Mouse (Mus musculus) frontal cortex, adult (tissue): ENCODE measurements around the gene Pnma1.

Experiments
- ATAC-seq: cut with Nextera tagmentation; 2 replicates; pipeline ENCODE4 v1.9.2; 2017; ENCODE audit warnings: mild to moderate bottlenecking, moderate library complexity, mixed read lengths; ENCODE audit not compliant: low TSS enrichment

Gene Pnma1

GRCm38 (mm10) chr12:84154786-84155522, 6.7 kb upstream of the Pnma1 start:
- ATAC-seq = 0 out of 2 replicates have a peak, but pooled peaks have one; percentile 21

- no peak for ATAC-seq
These were observed 5.1 kb upstream of the Pnma1 start for GRCm38 (mm10) chr12:84153414-84153813.

DNA sequence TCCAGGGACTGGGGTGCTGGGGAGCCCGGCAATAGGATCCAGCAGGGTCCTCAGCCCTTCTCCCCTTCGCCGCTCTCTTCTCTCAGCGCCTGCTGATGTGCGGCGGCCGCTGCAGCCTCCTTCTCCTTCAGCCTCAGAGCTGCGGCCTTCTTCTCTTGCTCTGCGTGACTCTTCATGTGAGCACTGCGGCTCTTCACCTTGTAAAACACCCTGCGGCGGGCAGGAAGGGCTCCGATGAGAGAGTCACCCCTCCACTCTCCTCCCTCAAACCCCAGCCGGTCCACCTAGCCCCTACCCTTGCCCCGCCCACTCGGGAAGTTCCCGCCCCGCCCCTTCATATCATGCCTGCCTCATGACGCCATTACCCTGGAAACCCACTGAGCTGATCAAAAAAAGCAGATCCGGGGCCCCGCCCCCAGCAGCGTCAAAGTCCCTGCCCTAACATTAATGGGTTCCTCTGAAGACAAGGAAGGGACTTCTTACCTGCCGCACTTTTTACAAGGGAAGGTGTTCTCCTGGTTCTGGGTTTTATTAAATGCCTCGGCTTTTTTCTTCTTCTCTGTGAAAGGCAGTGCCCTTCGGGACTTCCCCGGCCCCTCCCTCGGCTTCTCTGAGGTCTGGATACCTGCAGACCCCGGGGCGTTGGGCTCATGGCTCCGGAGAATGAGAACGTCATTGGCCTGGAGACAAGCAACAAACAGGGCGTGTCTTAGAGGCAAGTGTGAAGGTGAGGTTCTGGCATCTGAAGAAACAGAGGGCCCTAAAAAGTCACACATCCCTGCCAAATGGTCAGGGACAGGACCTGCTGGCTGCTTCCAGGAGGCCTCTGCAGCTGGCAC, 4.3 kb upstream of the Pnma1 start:
- ATAC-seq = no peak

- ATAC-seq = no peak
These were observed 3.6 kb upstream of the Pnma1 start for GRCm38 (mm10) chr12:84151911-84152310.

- ATAC-seq = no peak
These were observed 2.7 kb upstream of the Pnma1 start for GRCm38 (mm10) chr12:84150976-84151375.

DNA sequence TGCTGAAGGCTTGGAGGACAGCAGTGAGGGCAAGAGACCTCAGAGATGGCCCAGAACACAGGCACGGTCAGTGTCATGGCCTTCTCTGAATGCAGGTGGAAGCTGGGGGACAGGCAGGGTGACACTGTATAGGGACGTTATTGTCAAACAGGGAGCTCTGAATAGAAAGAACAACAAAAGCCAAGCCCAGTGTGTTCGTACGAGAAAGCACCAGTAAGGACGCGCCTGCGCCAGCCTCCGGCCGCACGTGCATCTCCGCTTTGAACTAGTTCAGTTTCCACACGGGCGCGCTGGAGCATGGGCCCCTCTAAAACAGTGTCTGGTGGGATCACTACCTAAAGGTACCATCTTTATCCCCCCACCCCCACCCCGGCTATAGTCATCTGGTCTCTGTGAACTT, 1.7 kb upstream of the Pnma1 start:
- no peak for ATAC-seq

GRCm38 (mm10) chr12:84148622-84149012, 328 bp upstream of the Pnma1 start:
- no peak for ATAC-seq

DNA sequence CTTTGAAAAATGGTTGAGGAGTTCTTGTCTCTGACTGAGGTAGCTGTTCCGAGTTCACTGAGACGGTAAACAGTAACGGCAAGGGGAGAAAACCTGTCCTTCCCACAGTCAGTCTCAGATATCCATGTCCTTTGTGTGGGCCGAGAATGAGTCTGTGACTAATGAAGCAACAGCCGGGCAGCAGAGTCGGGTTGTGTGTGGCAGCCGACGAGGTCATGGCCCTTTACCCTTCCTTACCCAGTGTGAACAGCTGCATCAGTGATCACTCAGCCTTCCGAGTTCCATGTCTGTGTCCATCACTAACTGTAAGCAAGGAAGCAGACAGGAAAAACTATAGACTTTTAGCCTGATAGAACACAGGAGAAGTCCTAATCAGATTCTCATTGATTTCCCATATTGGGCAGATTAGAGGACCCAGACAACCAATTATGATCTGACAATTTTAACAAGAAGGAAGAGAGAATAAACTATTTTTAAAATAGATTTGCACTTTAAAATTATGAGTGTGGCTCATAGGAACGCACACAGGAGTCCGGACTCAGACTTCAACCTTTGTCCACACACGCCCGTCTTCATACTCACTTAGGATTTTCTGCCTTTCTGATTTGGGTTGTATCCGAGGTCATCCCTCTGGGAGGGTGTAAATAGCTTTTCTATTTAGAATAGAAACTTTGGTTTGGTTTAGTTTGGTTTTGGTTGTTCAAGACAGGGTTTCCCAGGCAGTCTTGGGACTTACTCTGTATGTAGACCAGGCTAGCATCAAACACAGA, 5.8 kb downstream of the Pnma1 start:
- no peak for ATAC-seq

DNA sequence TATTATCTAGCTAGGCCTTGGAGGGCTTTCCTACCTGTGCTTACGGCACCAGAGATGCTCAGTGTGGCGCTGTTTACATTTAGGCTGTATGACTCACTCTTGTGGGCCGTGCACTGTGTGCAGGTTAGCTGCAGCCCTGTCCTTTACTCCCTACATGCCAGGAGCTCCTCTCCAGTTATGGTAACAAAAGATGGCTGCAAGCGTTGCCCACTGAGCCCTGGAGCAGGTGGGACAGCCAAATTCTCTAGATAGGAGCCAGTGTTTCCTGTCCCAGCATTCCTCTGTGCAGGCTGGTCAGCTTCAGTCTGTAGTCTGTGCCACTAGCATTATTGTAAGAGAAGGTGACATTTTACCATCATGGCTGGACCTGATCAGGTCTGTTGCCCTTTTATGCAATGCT, 7.0 kb downstream of the Pnma1 start:
- no peak for ATAC-seq

GRCm38 (mm10) chr12:84140135-84140534, 8.2 kb downstream of the Pnma1 start:
- no peak for ATAC-seq

DNA sequence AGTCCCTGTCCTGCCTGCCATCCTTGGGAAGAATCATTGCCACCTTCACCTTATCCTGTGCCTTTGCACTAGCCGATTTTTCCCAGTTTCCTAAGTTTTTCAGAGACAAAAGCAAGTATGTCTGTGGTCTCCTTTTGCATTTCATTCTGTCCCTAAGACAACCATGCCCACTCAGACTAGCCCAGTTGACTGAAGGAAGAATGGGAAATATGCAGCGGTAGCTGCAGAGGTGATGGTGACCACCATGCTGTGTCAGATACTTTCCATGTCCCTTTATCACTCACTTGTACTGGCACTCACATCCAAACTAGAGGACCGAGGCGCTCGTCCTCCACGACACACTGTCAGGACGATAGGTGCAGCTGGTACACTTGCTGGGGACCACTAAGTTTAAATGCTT, 11.2 kb downstream of the Pnma1 start:
- no peak for ATAC-seq

GRCm38 (mm10) chr12:84132265-84132664, 16.0 kb downstream of the Pnma1 start:
- no peak for ATAC-seq

GRCm38 (mm10) chr12:84129931-84130330, 18.4 kb downstream of the Pnma1 start:
- ATAC-seq = no peak

- peak; percentile 50; the same call in 1 of the 2 replicates for ATAC-seq
These were observed 19.7 kb downstream of the Pnma1 start for GRCm38 (mm10) chr12:84128576-84128975.

- no peak for ATAC-seq
These were observed 21.4 kb downstream of the Pnma1 start for GRCm38 (mm10) chr12:84126899-84127298.

DNA sequence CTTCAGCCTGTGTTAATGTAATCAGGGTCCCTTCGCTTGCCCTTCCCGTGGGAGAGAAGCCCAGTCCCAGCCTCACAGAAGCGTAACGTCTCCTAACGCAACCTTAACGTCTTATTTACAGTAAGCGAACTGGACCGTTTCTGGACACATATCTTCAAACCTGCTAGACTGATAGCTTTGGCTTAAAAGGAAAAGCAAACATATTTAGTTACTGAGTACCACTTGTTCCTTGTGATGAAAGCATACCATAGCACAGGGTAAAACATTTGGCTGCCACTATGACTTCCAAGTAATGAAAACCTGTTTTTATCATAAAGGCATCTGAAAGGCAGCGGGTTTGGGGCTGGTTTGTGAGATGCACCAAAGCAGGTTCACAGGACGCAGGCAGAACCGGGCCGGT, 22.4 kb downstream of the Pnma1 start:
- no peak for ATAC-seq

DNA sequence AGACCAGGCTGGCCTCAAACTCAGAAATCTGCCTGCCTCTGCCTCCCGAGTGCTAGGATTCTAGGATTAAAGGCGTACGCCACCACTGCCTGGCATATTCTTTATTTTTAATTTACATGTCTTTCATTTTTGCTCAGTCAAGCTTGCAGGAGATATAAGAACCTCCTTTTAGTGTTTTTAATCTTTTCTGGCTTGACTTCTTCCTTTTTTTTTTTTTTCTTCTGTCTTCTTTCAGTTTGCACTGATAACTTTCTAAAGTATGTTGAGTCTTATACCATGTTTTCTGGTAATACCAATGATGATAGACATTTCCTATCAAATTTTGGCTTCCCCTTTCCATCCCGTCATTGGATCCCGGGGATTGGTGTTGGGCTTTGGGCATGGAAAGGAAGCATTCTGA, 28.7 kb downstream of the Pnma1 start:
- no peak for ATAC-seq

GRCm38 (mm10) chr12:84114153-84114994, 33.9 kb downstream of the Pnma1 start, which contains the start of gene Dnal1:
Dnal1 (plus strand) TSS chr12:84114366.
- ATAC-seq = peak; percentile 99

- no peak for ATAC-seq
These were observed 34.6 kb downstream of the Pnma1 start for GRCm38 (mm10) chr12:84113676-84114075.

- no peak for ATAC-seq
These were observed 37.5 kb downstream of the Pnma1 start for GRCm38 (mm10) chr12:84110814-84111213.

- ATAC-seq = no peak
These were observed 38.4 kb downstream of the Pnma1 start for GRCm38 (mm10) chr12:84109924-84110323.
